Mouse (Mus musculus) CD4-positive, CD25-positive, alpha-beta regulatory T cell, adult 4 months (primary cell): Measurements from ENCODE around the gene Dusp11. TPM values are rescaled to one million over a fixed set of nuclear protein-coding genes. Genes with fewer than 3 reads are reported as not detected.

ENCODE experiments used
- polyA plus RNA-seq, 2 experiments: library from polyadenylated mRNA; unstranded; fragments of 100-300 nt; shearing (Covaris generic); gene quantifications; one replicate each; pipeline ENCODE4 v1.2.1; 2017

Gene Dusp11
- polyA plus RNA-seq, 2 experiments from 2014 or later, result 168 to 211 TPM

Other genes with a start within 250 kb of the Dusp11 start
- gene Nat8f7, start 248.5 kb downstream of the Dusp11 start, polyA plus RNA-seq, result not detected
- gene Nat8f3, start 195.9 kb downstream of the Dusp11 start, polyA plus RNA-seq, result under 1 TPM in 1 of 2 experiments, not detected in 1; 0.39 TPM
- gene Nat8f6, start 140.7 kb downstream of the Dusp11 start, polyA plus RNA-seq, result not detected
- not detected for gene Nat8f5, start 140.7 kb downstream of the Dusp11 start, polyA plus RNA-seq
- not detected for gene Nat8, start 129.6 kb downstream of the Dusp11 start, polyA plus RNA-seq
- not detected for gene Nat8f2, start 92.5 kb downstream of the Dusp11 start, polyA plus RNA-seq
- 1 to 10 TPM; 4.7 to 8.7 TPM for gene Nat8f4, start 56.8 kb downstream of the Dusp11 start, polyA plus RNA-seq
- 10 to 100 TPM; 34.7 to 44.8 TPM for gene Tprkb, start 49.8 kb downstream of the Dusp11 start, polyA plus RNA-seq
- gene Nat8f1, start 46.0 kb downstream of the Dusp11 start, polyA plus RNA-seq, result 10 to 100 TPM; 10.4 to 15.9 TPM
- gene Figla, start 54.5 kb upstream of the Dusp11 start, polyA plus RNA-seq, result not detected
- gene Add2, start 67.0 kb upstream of the Dusp11 start, polyA plus RNA-seq, result not detected
- gene Tgfa, start 233.6 kb upstream of the Dusp11 start, polyA plus RNA-seq, result under 1 TPM in 1 of 2 experiments, not detected in 1; 0.30 TPM